8 mouse cellular contexts compared by ENCODE assay signal in the genomic region with DNA sequence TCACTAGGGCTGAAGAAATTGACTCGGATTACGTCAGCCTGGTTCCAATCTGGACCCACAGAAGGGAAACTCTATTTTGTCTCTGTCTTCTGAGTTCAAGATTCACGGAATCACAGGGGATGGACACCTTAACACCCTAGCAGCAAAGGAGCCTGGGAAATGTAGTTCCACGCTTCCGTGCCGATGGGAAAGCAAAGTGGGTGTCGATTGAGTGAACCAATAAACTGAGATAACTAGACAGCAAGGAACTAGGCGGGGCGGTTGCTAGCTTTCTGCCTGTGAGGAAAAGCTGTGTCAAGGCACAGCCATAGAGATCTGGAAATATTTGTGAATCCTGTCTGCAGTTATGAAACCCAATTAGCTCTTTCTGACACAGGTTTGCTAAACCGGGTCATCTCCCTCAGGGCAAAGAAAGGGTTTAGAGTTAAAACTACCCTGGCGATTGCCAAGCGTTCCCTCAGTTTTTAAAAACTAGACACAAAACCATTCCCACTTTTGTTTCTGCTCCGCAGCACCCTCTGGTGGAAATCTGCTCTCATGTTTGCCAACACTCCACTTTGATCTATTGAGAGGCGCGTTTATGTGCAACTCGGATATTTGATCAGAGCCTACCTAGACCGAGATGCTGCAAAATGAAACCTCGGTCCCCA. TPM values are rescaled to one million over a fixed set of nuclear protein-coding genes. Genes with fewer than 3 reads are reported as not detected.
A peak's percentile ranks its signal among the peaks of the same experiment; 100 is the strongest.
DNase-seq lines count a peak whose midpoint lies in the region; ATAC-seq lines count a peak whose summit lies in the region.

No protein-coding gene starts in this region.

- H3K4me3 ChIP-seq in hindbrain, embryonic 12.5 days: peak overlapping the region; percentile 27

- H3K36me3 ChIP-seq in hindbrain, embryonic 12.5 days: no peaks in the 10 kb centered on the region

- H3K4me2 ChIP-seq in hindbrain, embryonic 12.5 days (replicated peaks): peak overlapping the region; percentile 59

- DNase-seq in NIH3T3 (ENCODE audit: low read depth): peak; percentile 89
- DNase-seq in cerebellum, postnatal 10 days: peak; percentile 87
- DNase-seq in frontal cortex, postnatal 10 days (ENCODE audit: low spot score in 2 of 2): peak; percentile 68 to 81
- DNase-seq in layer of hippocampus, postnatal 14 days (ENCODE audit: low spot score in 2 of 2): peak; percentile 87 to 91
- peak; percentile 88 for DNase-seq in lung, postnatal 14 days
- peak; percentile 47 for DNase-seq in retina, adult 2 months (ENCODE audit: low read depth, low spot score)
- DNase-seq in thymus, postnatal 36 days: peak; percentile 79 to 82

- H3K9me3 ChIP-seq in hindbrain, embryonic 12.5 days (replicated peaks): no peaks in the 10 kb centered on the region

- peaks cover 3% of the 10 kb centered on the region; the same call in 1 of the 2 replicates for H3K27me3 ChIP-seq in hindbrain, embryonic 12.5 days

- 17% methylated on average over 18 of the region's 18 CpGs for WGBS in hindbrain, embryonic 12.5 days

- peak overlapping the region; percentile 32; the same call in 1 of the 2 replicates for H3K9ac ChIP-seq in hindbrain, embryonic 12.5 days

- no peaks in the 10 kb centered on the region for H3K4me1 ChIP-seq in hindbrain, embryonic 12.5 days

- no peak overlapping the region for H3K27ac ChIP-seq in hindbrain, embryonic 12.5 days

- ATAC-seq in hindbrain, embryonic 12.5 days (ENCODE audit: low FRiP score): peak; percentile 64; the same call in 1 of the 2 replicates

RNA-seq across cellular contexts. Expression of a gene that starts 7.0 kb away (rescaled TPM):
- 25.8 and 29.3 TPM in 2 replicates for polyA plus RNA-seq in hindbrain, embryonic 12.5 days (2016; fragmentation: Nextera tagmentation; extraction: Ambion mirVana)
- total RNA-seq in layer of hippocampus, postnatal 14 days (2021): 100 to 1,000 TPM; 111 to 112 TPM

RNA-seq across cellular contexts. Expression of a gene that starts 35.7 kb away (rescaled TPM):
- 28.8 and 29.1 TPM in 2 replicates for polyA plus RNA-seq in hindbrain, embryonic 12.5 days (2016; fragmentation: Nextera tagmentation; extraction: Ambion mirVana)
- 100 to 1,000 TPM; 582 to 626 TPM for total RNA-seq in layer of hippocampus, postnatal 14 days (2021)
